Mouse (Mus musculus): Measurements from ENCODE around the gene Gpr3. TPM values are rescaled to one million over a fixed set of nuclear protein-coding genes. Genes with fewer than 3 reads are reported as not detected.

The Gpr3 gene
- 0.40 TPM for polyA plus RNA-seq (2012; fragmentation: generic; extraction: Trizol)

GRCm38 (mm10) chr4:133211751-133212561 lies at the start of gene Gpr3, which contains the start of gene Cd164l2:
Gene Gpr3 (minus strand): TSS chr4:133212536.
Gene Cd164l2 (plus strand): TSS chr4:133212131.
- H3ac ChIP-seq (ENCODE audit: control insufficient read depth, insufficient read length) = peak within 1 kb of the TSS; percentile 24
- H3K79me2 ChIP-seq (ENCODE audit: control insufficient read depth, insufficient read depth) = no peaks in the 10 kb centered on the region
- peak within 1 kb of the TSS; percentile 92 for H3K4me2 ChIP-seq (ENCODE audit: low read depth)
- H3K4me3 ChIP-seq = peak within 1 kb of the TSS; percentile 18
- no peaks in the 10 kb centered on the region for H3K27me3 ChIP-seq (ENCODE audit: control insufficient read depth, insufficient read depth, insufficient read length)
- TF ChIP-seq POLR2A (IDR thresholded peaks at IDR 0.05; ENCODE audit: insufficient read length, low read depth) (no peak), REST (IDR thresholded peaks at IDR 0.05; ENCODE audit: insufficient read depth, insufficient read length) (no peak), MAX (IDR thresholded peaks at IDR 0.05; ENCODE audit: low read depth) (no peak), CEBPB (IDR thresholded peaks at IDR 0.05; ENCODE audit: insufficient read depth, poor library complexity, severe bottlenecking) (no peak), MYOD1 (IDR thresholded peaks at IDR 0.05; ENCODE audit: control insufficient read depth in 1 of 3, insufficient read length in 2 of 3, low read depth in 2 of 3) (no peak), POLR2AphosphoS2 (IDR thresholded peaks at IDR 0.05; ENCODE audit: insufficient read length, low read depth) (no peak)
- no peaks in the 10 kb centered on the region for H3K36me3 ChIP-seq (ENCODE audit: control insufficient read depth, insufficient read depth)

DNA sequence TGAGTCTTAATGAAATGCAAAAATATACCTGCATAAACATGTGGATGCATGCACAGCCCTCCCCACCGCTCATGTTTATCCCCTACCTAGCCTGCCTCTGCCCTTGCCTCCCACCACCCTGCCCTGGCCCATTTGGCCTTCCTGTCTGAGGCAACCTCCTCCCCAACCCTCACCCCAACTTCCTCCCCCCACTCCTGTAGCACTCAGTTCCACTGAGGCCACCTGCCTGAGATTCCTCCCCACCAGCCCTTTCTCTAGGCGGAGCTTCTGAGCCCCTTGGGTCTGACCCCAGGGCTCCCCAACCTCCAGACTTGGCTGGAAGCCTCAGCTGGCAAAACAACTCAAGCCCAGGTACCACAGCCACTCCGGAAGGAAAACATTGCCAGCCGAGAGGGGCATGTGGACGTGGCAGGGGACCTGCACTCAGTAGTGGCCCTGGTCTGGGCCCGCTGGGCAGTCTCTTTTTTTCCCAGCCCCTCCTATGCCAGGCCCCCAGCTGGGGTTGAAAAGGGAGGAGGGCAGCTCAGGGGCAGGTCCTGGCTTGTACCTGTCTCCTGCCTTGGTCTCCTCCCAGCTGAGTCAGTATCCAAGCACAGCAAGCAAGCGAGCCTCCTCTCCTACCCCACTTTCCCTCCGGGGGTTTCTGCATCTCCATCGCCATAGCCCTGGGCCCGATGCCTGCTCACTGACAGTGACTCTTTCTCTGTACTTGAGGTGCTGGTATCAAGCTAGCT lies 49.5 kb upstream of the Gpr3 start:
- TF ChIP-seq MYOG (IDR thresholded peaks at IDR 0.05; ENCODE audit: control insufficient read depth in 1 of 3, insufficient read depth in 1 of 3, insufficient read length in 2 of 3, low read depth in 2 of 3) (no peak), MYOD1 (IDR thresholded peaks at IDR 0.05; ENCODE audit: control insufficient read depth in 1 of 3, insufficient read length in 2 of 3, low read depth in 2 of 3) (no peak), POLR2A (IDR thresholded peaks at IDR 0.05; ENCODE audit: insufficient read length, low read depth) (no peak), E2F4 (IDR thresholded peaks at IDR 0.05; ENCODE audit: insufficient read depth) (no peak), CEBPB (IDR thresholded peaks at IDR 0.05; ENCODE audit: insufficient read depth, poor library complexity, severe bottlenecking) (no peak), REST (IDR thresholded peaks at IDR 0.05; ENCODE audit: insufficient read depth, insufficient read length) (no peak), SRF (IDR thresholded peaks at IDR 0.05; ENCODE audit: control insufficient read depth, insufficient read length, low read depth) (no peak), POLR2AphosphoS2 (IDR thresholded peaks at IDR 0.05; ENCODE audit: insufficient read length, low read depth) (no peak), USF1 (IDR thresholded peaks at IDR 0.05; ENCODE audit: low read depth) (no peak), MAX (IDR thresholded peaks at IDR 0.05; ENCODE audit: low read depth) (no peak), TCF12 (IDR thresholded peaks at IDR 0.05; ENCODE audit: insufficient read depth, poor library complexity, severe bottlenecking) (no peak), TCF3 (IDR thresholded peaks at IDR 0.05; ENCODE audit: insufficient read length, low read depth) (no peak)
- no peak overlapping the region for H3K4me2 ChIP-seq (ENCODE audit: low read depth)
- peaks cover 6% of the 10 kb centered on the region for H3K27me3 ChIP-seq (ENCODE audit: control insufficient read depth, insufficient read depth, insufficient read length)
- no peak overlapping the region for H3ac ChIP-seq (ENCODE audit: control insufficient read depth, insufficient read length)
- H3K36me3 ChIP-seq (ENCODE audit: control insufficient read depth, insufficient read depth) = peaks cover 4% of the 10 kb centered on the region
- no peak overlapping the region for H3K4me3 ChIP-seq
- no peaks in the 10 kb centered on the region for H3K79me2 ChIP-seq (ENCODE audit: control insufficient read depth, insufficient read depth)

GRCm38 (mm10) chr4:133257798-133258408 lies 45.6 kb upstream of the Gpr3 start:
- peaks cover 13% of the 10 kb centered on the region for H3K27me3 ChIP-seq (ENCODE audit: control insufficient read depth, insufficient read depth, insufficient read length)
- TF ChIP-seq E2F4 (IDR thresholded peaks at IDR 0.05; ENCODE audit: insufficient read depth) = no peak
- H3K36me3 ChIP-seq (ENCODE audit: control insufficient read depth, insufficient read depth) = no peaks in the 10 kb centered on the region
- no peak overlapping the region for H3K4me2 ChIP-seq (ENCODE audit: low read depth)
- H3K4me3 ChIP-seq = no peak overlapping the region
- no peaks in the 10 kb centered on the region for H3K79me2 ChIP-seq (ENCODE audit: control insufficient read depth, insufficient read depth)
- H3ac ChIP-seq (ENCODE audit: control insufficient read depth, insufficient read length) = no peak overlapping the region

DNA sequence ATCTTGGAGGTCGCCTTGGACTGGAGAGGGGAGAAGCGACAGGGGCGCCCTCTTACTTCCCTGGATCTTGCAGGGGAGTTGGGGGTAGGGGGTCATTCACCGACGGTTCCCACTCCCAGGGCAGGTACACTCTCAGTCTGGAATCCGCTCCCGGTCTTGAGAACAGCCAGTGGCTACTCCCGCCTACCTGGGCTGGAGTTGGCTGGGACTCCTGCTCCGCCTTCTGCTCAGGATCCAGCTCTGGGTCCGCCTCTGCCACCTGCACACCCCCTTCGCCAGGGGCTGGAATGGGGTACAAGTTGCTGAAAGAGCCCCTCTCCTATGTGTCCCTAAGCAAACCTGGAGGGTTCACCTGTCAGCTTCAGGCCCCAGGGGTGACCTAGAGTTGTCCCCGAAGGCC lies 44.9 kb upstream of the Gpr3 start:
- Histone ChIP-seq H3K36me3 (ENCODE audit: control insufficient read depth, insufficient read depth) (no peaks in the 10 kb centered on the region), H3K4me2 (ENCODE audit: low read depth) (no peak overlapping the region), H3K27me3 (ENCODE audit: control insufficient read depth, insufficient read depth, insufficient read length) (peaks cover 13% of the 10 kb centered on the region), H3ac (ENCODE audit: control insufficient read depth, insufficient read length) (no peak overlapping the region), H3K79me2 (ENCODE audit: control insufficient read depth, insufficient read depth) (no peaks in the 10 kb centered on the region), H3K4me3 (no peak overlapping the region)
- TF ChIP-seq POLR2A (IDR thresholded peaks at IDR 0.05; ENCODE audit: insufficient read length, low read depth) (no peak), MYOD1 (IDR thresholded peaks at IDR 0.05; ENCODE audit: control insufficient read depth in 1 of 3, insufficient read length in 2 of 3, low read depth in 2 of 3) (no peak), CEBPB (IDR thresholded peaks at IDR 0.05; ENCODE audit: insufficient read depth, poor library complexity, severe bottlenecking) (no peak), E2F4 (IDR thresholded peaks at IDR 0.05; ENCODE audit: insufficient read depth) (no peak), TCF12 (IDR thresholded peaks at IDR 0.05; ENCODE audit: insufficient read depth, poor library complexity, severe bottlenecking) (no peak), SRF (IDR thresholded peaks at IDR 0.05; ENCODE audit: control insufficient read depth, insufficient read length, low read depth) (no peak), TCF3 (IDR thresholded peaks at IDR 0.05; ENCODE audit: insufficient read length, low read depth) (no peak), MYOG (IDR thresholded peaks at IDR 0.05; ENCODE audit: control insufficient read depth in 1 of 3, insufficient read depth in 1 of 3, insufficient read length in 2 of 3, low read depth in 2 of 3) (no peak), MAX (IDR thresholded peaks at IDR 0.05; ENCODE audit: low read depth) (no peak), REST (IDR thresholded peaks at IDR 0.05; ENCODE audit: insufficient read depth, insufficient read length) (no peak), POLR2AphosphoS2 (IDR thresholded peaks at IDR 0.05; ENCODE audit: insufficient read length, low read depth) (no peak), USF1 (IDR thresholded peaks at IDR 0.05; ENCODE audit: low read depth) (no peak)

All from myocyte (in vitro differentiated cells).